8 mouse cellular contexts compared by ENCODE assay signal in the genomic region with DNA sequence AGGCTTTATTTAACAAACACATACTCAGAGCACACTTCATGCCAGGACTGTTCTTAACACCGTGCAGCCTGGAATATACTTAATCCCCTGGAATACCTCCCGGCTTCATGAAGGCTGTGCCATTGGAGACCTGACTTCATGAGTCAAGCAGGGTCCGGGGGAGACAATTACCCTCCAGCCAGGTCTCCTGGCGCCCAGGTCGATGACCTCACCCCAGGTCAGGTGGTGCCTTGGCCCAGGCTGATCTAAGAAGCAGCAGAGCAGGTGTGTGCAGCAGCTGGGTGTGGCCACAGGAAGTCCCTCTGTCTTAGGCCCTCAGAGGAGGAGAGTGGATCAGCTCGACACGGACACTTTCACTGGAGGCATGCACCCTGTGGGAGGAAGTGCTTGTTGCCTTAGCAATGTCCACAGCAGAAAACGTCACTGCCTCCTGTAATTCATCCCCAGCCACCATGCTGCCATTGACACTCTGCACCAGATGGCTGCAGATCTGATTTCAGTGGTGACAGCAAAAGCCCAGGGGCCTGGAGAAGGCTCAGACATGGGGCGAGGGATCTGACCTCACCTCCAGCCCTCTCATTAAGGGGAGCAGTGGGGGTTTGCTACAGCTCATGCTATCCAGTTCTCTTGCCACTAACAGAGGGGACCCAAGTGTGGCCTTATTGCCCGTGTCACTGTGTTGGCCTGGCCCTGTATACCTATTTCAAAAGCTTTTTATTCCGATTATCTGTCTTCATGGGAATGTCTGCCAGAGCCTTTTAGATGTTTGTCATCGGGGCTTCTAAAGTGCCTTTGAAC.
DNase-seq lines count a peak whose midpoint lies in the region; ATAC-seq and TF ChIP-seq lines count a peak whose summit lies in the region.

No protein-coding gene starts in this region.

- no peak overlapping the region for H3K9ac ChIP-seq in hindbrain, postnatal 0 days (replicated peaks; ENCODE audit: low read length)

- no peaks in the 10 kb centered on the region for H3K4me1 ChIP-seq in hindbrain, postnatal 0 days (ENCODE audit: insufficient read depth, low read length)
- peaks cover 19% of the 10 kb centered on the region for H3K4me1 ChIP-seq in midbrain, embryonic 10.5 days

- DNase-seq in gastrocnemius, adult 2 months: peak; percentile 31
- no peak for DNase-seq in gastrocnemius, adult 18-20 months (ENCODE audit: low spot score)
- DNase-seq in Patski (ENCODE audit: low read depth, low spot score): peak; percentile 54
- no peak for DNase-seq in hindbrain, postnatal 0 days (ENCODE audit: low spot score)
- no peak for DNase-seq in midbrain, embryonic 10.5 days (ENCODE audit: low spot score)
- no peak for DNase-seq in left cerebral cortex, postnatal 4 days
- DNase-seq in right cerebral cortex, adult 18-20 months: no peak

- intact Hi-C loops in gastrocnemius, adult 2 months (cut with DNase I): no loop called here
- intact Hi-C loops in left cerebral cortex, postnatal 4 days (cut with DNase I): no loop called here

- H3K27ac ChIP-seq in gastrocnemius, adult 2 months: peak overlapping the region; percentile 28; the same call in 1 of the 2 replicates
- no peak overlapping the region for H3K27ac ChIP-seq in hindbrain, postnatal 0 days
- H3K27ac ChIP-seq in midbrain, embryonic 10.5 days (replicated peaks): peak overlapping the region; percentile 55

- CTCF ChIA-PET in Patski (lab: Charles Lee): interaction anchor here (1.0 to 1.5 kb wide), 3 partner anchors 8 to 58 kb away, joined by 3 to 4 read pairs (median 3); no protein-coding TSS in a partner anchor

- H3K36me3 ChIP-seq in hindbrain, postnatal 0 days (ENCODE audit: insufficient read depth, low read length): no peaks in the 10 kb centered on the region
- H3K36me3 ChIP-seq in midbrain, embryonic 10.5 days: no peaks in the 10 kb centered on the region

- in situ Hi-C loops in Patski (cut with MboI; ENCODE audit: low pct_unique_long_range_greater_than_20kb): no loop called here

- TF ChIP-seq CTCF in gastrocnemius, adult 2 months (IDR thresholded peaks at IDR 0.05): no peak
- TF ChIP-seq CTCF in Patski (IDR thresholded peaks at IDR 0.05): no peak
- TF ChIP-seq CTCF in hindbrain, postnatal 0 days (IDR thresholded peaks at IDR 0.05; ENCODE audit: low read depth): no peak

- peak; percentile 97 for ATAC-seq in Patski
- ATAC-seq in hindbrain, postnatal 0 days: peak; percentile 73
- no peak for ATAC-seq in erythroblast, adult 5-6 weeks (replicated peaks; ENCODE audit: low FRiP score, poor library complexity, severe bottlenecking)

- no peak overlapping the region for H3K4me2 ChIP-seq in hindbrain, postnatal 0 days (ENCODE audit: low read depth, low read length)

- WGBS in hindbrain, postnatal 0 days: 40% methylated on average over 12 of the region's 12 CpGs
- WGBS in midbrain, embryonic 10.5 days: 62% methylated on average over 12 of the region's 12 CpGs

- no peak overlapping the region for H3K4me3 ChIP-seq in gastrocnemius, adult 2 months
- no peak overlapping the region for H3K4me3 ChIP-seq in hindbrain, postnatal 0 days (ENCODE audit: low read length)
- H3K4me3 ChIP-seq in midbrain, embryonic 10.5 days: no peak overlapping the region

- POLR2A ChIA-PET in Patski (lab: Charles Lee): interaction anchor here (0.7 to 1.7 kb wide), 2 partner anchors 9 to 35 kb away, joined by 3 read pairs; no protein-coding TSS in a partner anchor

- no peaks in the 10 kb centered on the region for H3K9me3 ChIP-seq in hindbrain, postnatal 0 days (ENCODE audit: low read length)
- no peaks in the 10 kb centered on the region for H3K9me3 ChIP-seq in midbrain, embryonic 10.5 days (replicated peaks)

- no peaks in the 10 kb centered on the region for H3K27me3 ChIP-seq in Patski
- no peaks in the 10 kb centered on the region for H3K27me3 ChIP-seq in hindbrain, postnatal 0 days (ENCODE audit: insufficient read depth, low read length)
- no peaks in the 10 kb centered on the region for H3K27me3 ChIP-seq in midbrain, embryonic 10.5 days (ENCODE audit: low read depth, poor library complexity, severe bottlenecking)

Comparison
In these comparisons a context has a peak if more than half of its experiments do, and no peak if none do; other contexts are left out.
1. DNase-seq: peak in gastrocnemius, adult 2 months (single experiment) and Patski (single experiment); none in gastrocnemius, adult 18-20 months (single experiment), hindbrain, postnatal 0 days (single experiment), midbrain, embryonic 10.5 days (single experiment), left cerebral cortex, postnatal 4 days (single experiment) and right cerebral cortex, adult 18-20 months (single experiment).